Mouse (Mus musculus) hindbrain, embryonic 12.5 days (tissue): ENCODE results near the gene Tnfaip1. TPM values are rescaled to one million over a fixed set of nuclear protein-coding genes. Genes with fewer than 3 reads are reported as not detected.

Experiments
- ATAC-seq: fragments of 200-750 bp; cut with Nextera tagmentation; 2 replicates; pipeline ENCODE4 v1.8.0; 2017; ENCODE audit warnings: moderate TSS enrichment; ENCODE audit not compliant: low FRiP score
- H3K27ac ChIP-seq: fragments of 300-500 bp; sonication (generic); 2 replicates; pipeline ENCODE4 v1.5.1; 2016; ENCODE audit warnings: mild to moderate bottlenecking
- H3K27me3 ChIP-seq: fragments of 300-500 bp; sonication (generic); 2 replicates; pipeline ENCODE4 v1.6.1; 2016; ENCODE audit warnings: mild to moderate bottlenecking
- H3K36me3 ChIP-seq: fragments of 300-500 bp; sonication (generic); 2 replicates; pipeline ENCODE4 v1.6.1; 2016; ENCODE audit warnings: mild to moderate bottlenecking
- H3K4me1 ChIP-seq: fragments of 300-500 bp; sonication (generic); 2 replicates; pipeline ENCODE4 v1.6.1; 2016
- H3K4me2 ChIP-seq: fragments of 300-500 bp; sonication (generic); replicated peaks from 2 replicates; pipeline ENCODE4 v1.6.1; 2016; ENCODE audit warnings: mild to moderate bottlenecking
- H3K4me3 ChIP-seq: fragments of 300-500 bp; sonication (generic); 2 replicates; pipeline ENCODE4 v1.5.1; 2016; ENCODE audit warnings: mild to moderate bottlenecking
- H3K9ac ChIP-seq: fragments of 300-500 bp; sonication (generic); 2 replicates; pipeline ENCODE4 v1.6.1; 2016; ENCODE audit warnings: mild to moderate bottlenecking, moderate library complexity
- H3K9me3 ChIP-seq: fragments of 300-500 bp; sonication (generic); replicated peaks from 2 replicates; pipeline ENCODE4 v1.6.1; 2016; ENCODE audit warnings: mild to moderate bottlenecking
- WGBS: fragments of 180-500 bp; shearing (Covaris S2); methylation state at CpG from one replicate; pipeline ENCODE4 v1.1.7; 2016; 5-methylcytosine and 5-hydroxymethylcytosine counted together
- polyA plus RNA-seq: library from polyadenylated mRNA; unstranded; fragments of >200 nt; fragmentation: Nextera tagmentation; extraction: Ambion mirVana; gene quantifications from 2 replicates; pipeline ENCODE4 v1.2.1, GENCODE M21; 2016

Tnfaip1 gene
- polyA plus RNA-seq, 1 experiment from 2014 or later = 61.4 TPM

GRCm38 (mm10) chr11:78495904-78496303 lies 40.2 kb downstream of the Tnfaip1 start:
- ATAC-seq = no peak
- Histone ChIP-seq H3K4me3 (peak overlapping the region; percentile 75), H3K27ac (no peak overlapping the region), H3K36me3 (no peaks in the 10 kb centered on the region), H3K9ac (peak overlapping the region; percentile 89), H3K27me3 (peaks cover 51% of the 10 kb centered on the region), H3K9me3 (no peaks in the 10 kb centered on the region), H3K4me1 (peaks cover 28% of the 10 kb centered on the region), H3K4me2 (peak overlapping the region; percentile 92)
- WGBS = 9% methylated on average over 6 of the region's 6 CpGs

- ATAC-seq = peak; percentile 68
- peak overlapping the region; percentile 26 for H3K4me3 ChIP-seq
- H3K9ac ChIP-seq = peak overlapping the region; percentile 53
- peaks cover 76% of the 10 kb centered on the region for H3K27me3 ChIP-seq
- H3K27ac ChIP-seq = 0 out of 2 replicates have a peak overlapping the region, but pooled peaks have one; percentile 7
- peak overlapping the region; percentile 54 for H3K4me2 ChIP-seq
- peaks cover 16% of the 10 kb centered on the region; the same call in 1 of the 2 replicates for H3K36me3 ChIP-seq
- peaks cover 16% of the 10 kb centered on the region for H3K4me1 ChIP-seq
- WGBS = 7% methylated on average over 48 of the region's 48 CpGs
- no peaks in the 10 kb centered on the region for H3K9me3 ChIP-seq
These were observed 45.3 kb downstream of the Tnfaip1 start for GRCm38 (mm10) chr11:78490781-78491241.

GRCm38 (mm10) chr11:78488168-78488567 lies 48.0 kb downstream of the Tnfaip1 start:
- H3K9me3 ChIP-seq = no peaks in the 10 kb centered on the region
- ATAC-seq = no peak
- peaks cover 9% of the 10 kb centered on the region for H3K4me1 ChIP-seq
- H3K9ac ChIP-seq = no peak overlapping the region
- WGBS = 5% methylated on average over 8 of the region's 8 CpGs
- H3K4me3 ChIP-seq = no peak overlapping the region
- H3K27me3 ChIP-seq = peaks cover 61% of the 10 kb centered on the region
- peaks cover 18% of the 10 kb centered on the region for H3K36me3 ChIP-seq
- no peak overlapping the region for H3K27ac ChIP-seq
- H3K4me2 ChIP-seq = no peak overlapping the region

GRCm38 (mm10) chr11:78483639-78484038 lies 52.5 kb downstream of the Tnfaip1 start:
- Histone ChIP-seq H3K9ac (no peak overlapping the region), H3K4me2 (no peak overlapping the region), H3K9me3 (no peaks in the 10 kb centered on the region), H3K4me3 (no peak overlapping the region), H3K27me3 (peaks cover 31% of the 10 kb centered on the region), H3K36me3 (peaks cover 33% of the 10 kb centered on the region), H3K4me1 (no peaks in the 10 kb centered on the region), H3K27ac (no peak overlapping the region)
- no peak for ATAC-seq
- WGBS = 64% methylated on average over 7 of the region's 7 CpGs

GRCm38 (mm10) chr11:78475289-78475688 lies 60.8 kb downstream of the Tnfaip1 start:
- no peaks in the 10 kb centered on the region for H3K9me3 ChIP-seq
- no peak for ATAC-seq
- peaks cover 13% of the 10 kb centered on the region; the same call in 1 of the 2 replicates for H3K36me3 ChIP-seq
- no peak overlapping the region for H3K4me3 ChIP-seq
- 92% methylated on average over 3 of the region's 3 CpGs for WGBS
- no peak overlapping the region for H3K27ac ChIP-seq
- no peaks in the 10 kb centered on the region for H3K27me3 ChIP-seq
- no peak overlapping the region for H3K4me2 ChIP-seq
- H3K9ac ChIP-seq = no peak overlapping the region
- no peaks in the 10 kb centered on the region for H3K4me1 ChIP-seq

Other genes starting within 250 kb of the Tnfaip1 start
- 0.34 and 0.51 TPM in 2 replicates for gene BC030499, start 245.5 kb downstream of the Tnfaip1 start, polyA plus RNA-seq
- 29.4 and 35.9 TPM in 2 replicates for gene Spag5, start 234.8 kb downstream of the Tnfaip1 start, polyA plus RNA-seq
- gene Aldoc, start 213.4 kb downstream of the Tnfaip1 start, polyA plus RNA-seq = 16.8 and 20.1 TPM in 2 replicates
- 76.9 and 77.1 TPM in 2 replicates for gene Pigs, start 207.9 kb downstream of the Tnfaip1 start, polyA plus RNA-seq
- gene Unc119, start 192.8 kb downstream of the Tnfaip1 start, polyA plus RNA-seq = 86.0 and 92.7 TPM in 2 replicates
- not detected in 2 replicates for gene Foxn1, start 149.8 kb downstream of the Tnfaip1 start, polyA plus RNA-seq
- not detected in 2 replicates for gene Slc13a2, start 114.1 kb downstream of the Tnfaip1 start, polyA plus RNA-seq
- 17.5 and 17.9 TPM in 2 replicates for gene Slc46a1, start 70.6 kb downstream of the Tnfaip1 start, polyA plus RNA-seq
- gene Sarm1, start 38.6 kb downstream of the Tnfaip1 start, polyA plus RNA-seq = 33.7 and 35.7 TPM in 2 replicates
- gene Vtn, start 37.2 kb downstream of the Tnfaip1 start, polyA plus RNA-seq = 118 and 156 TPM in 2 replicates
- gene Sebox, start 32.9 kb downstream of the Tnfaip1 start, polyA plus RNA-seq = not detected in 2 replicates
- 75.2 and 81.1 TPM in 2 replicates for gene Tmem199, start 24.2 kb downstream of the Tnfaip1 start, polyA plus RNA-seq
- gene Poldip2, start 24.1 kb downstream of the Tnfaip1 start, polyA plus RNA-seq = 166 and 176 TPM in 2 replicates
- 108 and 127 TPM in 2 replicates for gene Ift20, start within 50 bp of the Tnfaip1 start, polyA plus RNA-seq
- 44.2 and 47.3 TPM in 2 replicates for gene Tmem97, start 14.4 kb upstream of the Tnfaip1 start, polyA plus RNA-seq
- gene Nlk, start 161.0 kb upstream of the Tnfaip1 start, polyA plus RNA-seq = 25.3 and 26.6 TPM in 2 replicates
- 29.2 and 31.3 TPM in 2 replicates for gene Ccnq, start 215.4 kb upstream of the Tnfaip1 start, polyA plus RNA-seq